Mouse (Mus musculus): ENCODE results near the gene Ddx23.
A peak's percentile ranks its signal among the peaks of the same experiment; 100 is the strongest.

DNA sequence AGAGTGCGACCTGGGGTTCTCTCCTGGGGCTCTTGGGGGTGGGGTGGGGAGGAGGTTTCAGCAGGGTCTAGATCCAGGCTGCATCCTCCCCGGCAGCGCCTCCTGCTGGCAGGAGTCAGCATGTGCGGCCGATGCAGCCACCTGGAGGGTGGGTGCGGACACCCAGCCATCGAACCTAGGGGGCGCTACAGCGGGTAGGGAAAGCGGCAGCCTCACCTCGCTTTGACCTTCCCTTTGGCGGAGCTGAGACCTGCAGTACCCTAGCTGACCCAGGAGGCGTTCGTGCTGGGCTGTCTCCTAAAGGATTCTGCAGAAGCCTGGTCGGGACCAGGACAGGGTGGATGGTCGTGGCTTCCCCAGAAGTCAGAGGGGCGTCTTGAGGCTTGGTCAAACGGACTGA is 31.2 kb downstream of the Ddx23 start:
- peak; percentile 58 for TF ChIP-seq CTCF (IDR thresholded peaks at IDR 0.05; ENCODE audit: extremely low read depth, insufficient read depth, low read length)
- no peak for TF ChIP-seq POLR2A (IDR thresholded peaks at IDR 0.05; ENCODE audit: extremely low read depth, insufficient read depth, low read length)
